Mouse (Mus musculus) right cerebral cortex, postnatal 36 days (tissue): ENCODE results near the gene Gpr83.
A peak's percentile ranks its signal among the peaks of the same experiment; 100 is the strongest.

Experiments used
- DNase-seq, 2 experiments: peaks; one replicate each; pipeline ENCODE4 v3.0.0; 2022; ENCODE audit warnings: low spot score in 2 of 2, mixed read lengths in 1 of 2

Gene Gpr83

GRCm38 (mm10) chr9:14859868-14860639 is at the start of gene Gpr83:
Gene Gpr83 (plus strand): TSS chr9:14860210.
- DNase-seq: peak; percentile 59 to 74

- DNase-seq: no peak
Measured at GRCm38 (mm10) chr9:14821396-14821795, 38.6 kb upstream of the Gpr83 start.

GRCm38 (mm10) chr9:14824840-14825239 is 35.2 kb upstream of the Gpr83 start:
- no peak for DNase-seq

- DNase-seq: no peak
Measured at GRCm38 (mm10) chr9:14827875-14828274, 32.1 kb upstream of the Gpr83 start.

- no peak for DNase-seq
Measured at GRCm38 (mm10) chr9:14832046-14832445, 28.0 kb upstream of the Gpr83 start.

GRCm38 (mm10) chr9:14835335-14836075 is 24.5 kb upstream of the Gpr83 start:
- DNase-seq: no peak

- no peak for DNase-seq
Measured at GRCm38 (mm10) chr9:14839527-14839926, 20.5 kb upstream of the Gpr83 start.

GRCm38 (mm10) chr9:14839970-14840369 is 20.0 kb upstream of the Gpr83 start:
- no peak for DNase-seq

- DNase-seq: no peak
Measured at GRCm38 (mm10) chr9:14841878-14842761, 17.9 kb upstream of the Gpr83 start.

- DNase-seq: no peak
Measured at GRCm38 (mm10) chr9:14843311-14843857, 16.6 kb upstream of the Gpr83 start.

GRCm38 (mm10) chr9:14843901-14844300 is 16.1 kb upstream of the Gpr83 start:
- DNase-seq: no peak

GRCm38 (mm10) chr9:14846428-14846827 is 13.6 kb upstream of the Gpr83 start:
- DNase-seq: no peak

- no peak for DNase-seq
Measured at GRCm38 (mm10) chr9:14848267-14848935, 11.6 kb upstream of the Gpr83 start.

- DNase-seq: no peak
Measured at GRCm38 (mm10) chr9:14854585-14854984, 5.4 kb upstream of the Gpr83 start.

- no peak for DNase-seq
Measured at GRCm38 (mm10) chr9:14856922-14857654, 2.9 kb upstream of the Gpr83 start.

GRCm38 (mm10) chr9:14858170-14858706 is 1.8 kb upstream of the Gpr83 start:
- no peak for DNase-seq

- DNase-seq: no peak
Measured at GRCm38 (mm10) chr9:14858782-14859181, 1.2 kb upstream of the Gpr83 start.

GRCm38 (mm10) chr9:14863126-14863525 is 3.1 kb downstream of the Gpr83 start:
- DNase-seq: no peak

GRCm38 (mm10) chr9:14864726-14865125 is 4.7 kb downstream of the Gpr83 start:
- no peak for DNase-seq

GRCm38 (mm10) chr9:14866957-14867356 is 6.9 kb downstream of the Gpr83 start:
- DNase-seq: peak; percentile 27 to 46
